Mouse (Mus musculus) spleen, adult 10 weeks (tissue): ENCODE data around the gene Kras. TPM values are rescaled to one million over a fixed set of nuclear protein-coding genes. Genes with fewer than 3 reads are reported as not detected.

Experiments used
- polyA plus RNA-seq: library from polyadenylated mRNA; stranded (reverse); fragments of 350-450 nt; fragmentation: Illumina TruSeq; extraction: RNeasy Lipid Tissue Mini Kit (QIAGEN cat#74804); gene quantifications from one replicate; pipeline ENCODE4 v1.2.3, GENCODE M21; 2015; ENCODE audit warnings: low replicate concordance; ENCODE audit not compliant: insufficient read depth

Gene Kras
- 96.6 TPM for polyA plus RNA-seq

GRCm38 (mm10) chr6:145250185-145250791, at the start of gene Kras:
TSS of gene Kras (minus strand) at chr6:145250239.

GRCm38 (mm10) chr6:145210816-145211338, 39.2 kb downstream of the Kras start, which contains the start of the genes Casc1 and Etfrf1:
TSS of gene Casc1 (minus strand) at chr6:145211005.
TSS of gene Etfrf1 (plus strand) at chr6:145211134.

Other genes with a start within 250 kb of the Kras start
- 0.91 TPM for gene Bcat1, start 174.1 kb downstream of the Kras start, polyA plus RNA-seq
- gene Lrmp, start 134.6 kb downstream of the Kras start, polyA plus RNA-seq: 200 TPM
- 0.61 TPM for gene Casc1, start 39.2 kb downstream of the Kras start, polyA plus RNA-seq
- gene Etfrf1, start 39.1 kb downstream of the Kras start, polyA plus RNA-seq: 35.3 TPM